Mouse (Mus musculus) stomach, postnatal 0 days (tissue): ENCODE data around the gene Grik1. TPM values are rescaled to one million over a fixed set of nuclear protein-coding genes. Genes with fewer than 3 reads are reported as not detected.

Experiments
- ATAC-seq: fragments of 200-750 bp; cut with Nextera tagmentation; 2 replicates; pipeline ENCODE4 v1.8.0; 2017; ENCODE audit not compliant: low FRiP score, low TSS enrichment
- DNase-seq: peaks from one replicate; pipeline ENCODE4 v3.0.0-alpha.2; 2016; ENCODE audit warnings: low spot score
- H3K27ac ChIP-seq: fragments of 300-500 bp; sonication (generic); replicated peaks from 2 replicates; pipeline ENCODE4 v1.5.1; 2014; ENCODE audit warnings: mild to moderate bottlenecking, control low read depth
- H3K27me3 ChIP-seq: fragments of 300-500 bp; sonication (generic); 2 replicates; pipeline ENCODE4 v1.6.1; 2014; ENCODE audit warnings: low read length; ENCODE audit not compliant: control insufficient read depth, insufficient read depth
- H3K36me3 ChIP-seq: fragments of 300-500 bp; sonication (generic); 2 replicates; pipeline ENCODE4 v1.6.1; 2014; ENCODE audit warnings: low read length, mixed read lengths; ENCODE audit not compliant: control insufficient read depth, insufficient read depth
- H3K4me1 ChIP-seq: fragments of 300-500 bp; sonication (generic); replicated peaks from 2 replicates; pipeline ENCODE4 v1.6.1; 2014; ENCODE audit warnings: antibody characterized with exemption; ENCODE audit not compliant: control insufficient read depth, insufficient read depth
- H3K4me2 ChIP-seq: fragments of 300-500 bp; sonication (generic); replicated peaks from 2 replicates; pipeline ENCODE4 v1.6.1; 2014; ENCODE audit warnings: low read depth, mild to moderate bottlenecking, control low read depth, moderate library complexity
- H3K4me3 ChIP-seq: fragments of 300-500 bp; sonication (generic); 2 replicates; pipeline ENCODE4 v1.5.1; 2014; ENCODE audit warnings: low read depth, low read length, control low read depth
- H3K9ac ChIP-seq: fragments of 300-500 bp; sonication (generic); 2 replicates; pipeline ENCODE4 v1.6.1; 2014; ENCODE audit warnings: mild to moderate bottlenecking, low read length, control low read depth, mixed read lengths
- H3K9me3 ChIP-seq: fragments of 300-500 bp; sonication (generic); 2 replicates; pipeline ENCODE4 v1.6.1; 2016; ENCODE audit warnings: low read length; ENCODE audit not compliant: control insufficient read depth
- CTCF ChIP-seq: IDR thresholded peaks from 2 replicates; pipeline ENCODE4 v1.5.1; 2016; ENCODE audit warnings: antibody characterized with exemption, low read depth, mild to moderate bottlenecking, moderate library complexity
- EP300 ChIP-seq: optimal IDR thresholded peaks from 2 replicates; pipeline ENCODE3; 2016; ENCODE audit warnings: antibody characterized with exemption
- WGBS: fragments of 180-500 bp; shearing (Covaris S2); extraction: QIAGEN DNeasy Blood & Tissue Kit; methylation state at CpG from one replicate; pipeline ENCODE4 v1.1.7; 2014; 5-methylcytosine and 5-hydroxymethylcytosine counted together
- polyA plus RNA-seq: library from polyadenylated mRNA; unstranded; fragments of >200 nt; fragmentation: Nextera tagmentation; extraction: Ambion mirVana; gene quantifications from 2 replicates; pipeline ENCODE4 v1.2.1, GENCODE M21; 2015

Gene Grik1
- polyA plus RNA-seq, 1 experiment from 2014 or later: 0.99 TPM

- Histone ChIP-seq H3K27ac (no peak overlapping the region), H3K4me2 (no peak overlapping the region), H3K4me1 (no peaks in the 10 kb centered on the region), H3K36me3 (no peaks in the 10 kb centered on the region), H3K9ac (no peak overlapping the region), H3K27me3 (no peaks in the 10 kb centered on the region), H3K9me3 (no peaks in the 10 kb centered on the region), H3K4me3 (no peak overlapping the region)
- ATAC-seq (no peak), DNase-seq (no peak)
- 72% methylated on average over 5 of the region's 5 CpGs for WGBS
- no peak for TF ChIP-seq EP300
- TF ChIP-seq CTCF: no peak
These were observed 195.8 kb downstream of the Grik1 start for GRCm38 (mm10) chr16:88094206-88094789.

- TF ChIP-seq CTCF (no peak), EP300 (no peak)
These were observed 202.8 kb downstream of the Grik1 start for GRCm38 (mm10) chr16:88087280-88087679.

GRCm38 (mm10) chr16:88074716-88075115, 215.3 kb downstream of the Grik1 start:
- no peak overlapping the region for H3K4me3 ChIP-seq
- no peaks in the 10 kb centered on the region for H3K4me1 ChIP-seq
- no peak for TF ChIP-seq CTCF
- no peak for TF ChIP-seq EP300
- no peak for DNase-seq
- no peaks in the 10 kb centered on the region for H3K9me3 ChIP-seq
- H3K4me2 ChIP-seq: no peak overlapping the region
- no peaks in the 10 kb centered on the region for H3K27me3 ChIP-seq
- no peak overlapping the region for H3K9ac ChIP-seq
- WGBS: 69% methylated on average over 5 of the region's 5 CpGs
- H3K27ac ChIP-seq: no peak overlapping the region
- H3K36me3 ChIP-seq: no peaks in the 10 kb centered on the region
- no peak for ATAC-seq

More at GRCm38 (mm10) chr16:88087280-88087679, 202.8 kb downstream of the Grik1 start:
- Histone ChIP-seq H3K27me3 (no peaks in the 10 kb centered on the region), H3K4me2 (no peak overlapping the region), H3K36me3 (no peaks in the 10 kb centered on the region), H3K9ac (no peak overlapping the region), H3K4me1 (no peaks in the 10 kb centered on the region), H3K27ac (no peak overlapping the region), H3K9me3 (no peaks in the 10 kb centered on the region), H3K4me3 (no peak overlapping the region)
- 66% methylated on average over 7 of the region's 7 CpGs for whole genome bisulfite sequencing
- ATAC-seq (no peak), DNase-seq (no peak)

- no peak for DNase-seq
- ATAC-seq: no peak
- Histone ChIP-seq H3K9ac (no peak overlapping the region), H3K4me1 (no peaks in the 10 kb centered on the region), H3K27ac (no peak overlapping the region), H3K36me3 (no peaks in the 10 kb centered on the region), H3K9me3 (no peaks in the 10 kb centered on the region), H3K4me2 (no peak overlapping the region), H3K27me3 (no peaks in the 10 kb centered on the region), H3K4me3 (no peak overlapping the region)
- WGBS: 88% methylated on average over 3 of the region's 3 CpGs
- TF ChIP-seq CTCF (no peak), EP300 (no peak)
These were observed 229.1 kb downstream of the Grik1 start for GRCm38 (mm10) chr16:88060936-88061335.

- Histone ChIP-seq H3K27me3 (no peaks in the 10 kb centered on the region), H3K9ac (no peak overlapping the region), H3K36me3 (no peaks in the 10 kb centered on the region), H3K4me2 (no peak overlapping the region), H3K4me3 (no peak overlapping the region), H3K27ac (no peak overlapping the region), H3K9me3 (no peaks in the 10 kb centered on the region), H3K4me1 (no peaks in the 10 kb centered on the region)
- no peak for TF ChIP-seq EP300
- no peak for TF ChIP-seq CTCF
- WGBS: 82% methylated on average over 10 of the region's 10 CpGs
- DNase-seq: no peak
- ATAC-seq: no peak
These were observed 241.9 kb downstream of the Grik1 start for GRCm38 (mm10) chr16:88048121-88048520.

- H3K9ac ChIP-seq: no peak overlapping the region
- no peak for DNase-seq
- H3K36me3 ChIP-seq: no peaks in the 10 kb centered on the region
- H3K9me3 ChIP-seq: no peaks in the 10 kb centered on the region
- WGBS: 97% methylated on average over 4 of the region's 4 CpGs
- H3K27me3 ChIP-seq: no peaks in the 10 kb centered on the region
- H3K27ac ChIP-seq: no peak overlapping the region
- no peak overlapping the region for H3K4me2 ChIP-seq
- no peak for ATAC-seq
- no peak overlapping the region for H3K4me3 ChIP-seq
- H3K4me1 ChIP-seq: no peaks in the 10 kb centered on the region
- no peak for TF ChIP-seq EP300
- no peak for TF ChIP-seq CTCF
These were observed 245.7 kb downstream of the Grik1 start for GRCm38 (mm10) chr16:88044321-88044720.
